ENCODE assay signal across 20 mouse cellular contexts in genomic region chr13:38545460-38545859, GRCm38 (mm10). TPM values are rescaled to one million over a fixed set of nuclear protein-coding genes. Genes with fewer than 3 reads are reported as not detected.
DNase-seq lines count a peak whose midpoint lies in the region; ATAC-seq and TF ChIP-seq lines count a peak whose summit lies in the region.
"Had no signal": no experiment of that assay in that cellular context is flagged by ENCODE, and none has a peak within 500 bp of the region (broad histone marks: within the 10 kb centered on the region; RNA-seq: fewer than 3 reads in every experiment).

No protein-coding gene starts in this region.

- no peak for ATAC-seq in liver, postnatal 0 days
- ATAC-seq in liver, embryonic 12.5 days: no peak
- ATAC-seq: hindbrain, postnatal 0 days had no signal

- H3K27ac ChIP-seq in liver, postnatal 0 days (ENCODE audit: low read depth): no peak overlapping the region
- H3K27ac ChIP-seq in liver, embryonic 12.5 days: no peak overlapping the region
- H3K27ac ChIP-seq: embryonic facial prominence, embryonic 15.5 days; forebrain, embryonic 10.5 days; hindbrain, postnatal 0 days; limb, embryonic 10.5 days; macrophage; neural tube, embryonic 12.5 days had no signal

- 70% methylated on average over 3 of the region's 3 CpGs for WGBS in liver, postnatal 0 days (ENCODE audit: insufficient replicate concordance)
- WGBS in liver, embryonic 12.5 days (ENCODE audit: insufficient replicate concordance): 62% methylated on average over 3 of the region's 3 CpGs

- H3K36me3 ChIP-seq in liver, postnatal 0 days (replicated peaks; ENCODE audit: insufficient read depth, low read length): no peaks in the 10 kb centered on the region
- H3K36me3 ChIP-seq in liver, embryonic 12.5 days: no peaks in the 10 kb centered on the region
- H3K36me3 ChIP-seq: embryonic facial prominence, embryonic 15.5 days; forebrain, embryonic 10.5 days; limb, embryonic 10.5 days; neural tube, embryonic 12.5 days had no signal

- no peak overlapping the region for H3K9ac ChIP-seq in liver, postnatal 0 days (replicated peaks)
- H3K9ac ChIP-seq in liver, embryonic 12.5 days: no peak overlapping the region
- H3K9ac ChIP-seq: embryonic facial prominence, embryonic 15.5 days; neural tube, embryonic 12.5 days had no signal

- H3K4me1 ChIP-seq in liver, postnatal 0 days (ENCODE audit: insufficient read depth): no peaks in the 10 kb centered on the region
- H3K4me1 ChIP-seq in liver, embryonic 12.5 days: no peaks in the 10 kb centered on the region
- H3K4me1 ChIP-seq: embryonic facial prominence, embryonic 15.5 days; forebrain, embryonic 10.5 days; limb, embryonic 10.5 days; neural tube, embryonic 12.5 days had no signal

- no peak for TF ChIP-seq EP300 in liver, postnatal 0 days (IDR thresholded peaks at IDR 0.05; ENCODE audit: low read depth)

- no peak overlapping the region for H3K4me3 ChIP-seq in liver, postnatal 0 days (ENCODE audit: low read depth, low read length)
- H3K4me3 ChIP-seq in liver, embryonic 12.5 days: no peak overlapping the region
- H3K4me3 ChIP-seq: embryonic facial prominence, embryonic 15.5 days; forebrain, embryonic 10.5 days; limb, embryonic 10.5 days; neural tube, embryonic 12.5 days had no signal

- H3K27me3 ChIP-seq in liver, postnatal 0 days (ENCODE audit: insufficient read depth, low read length): no peaks in the 10 kb centered on the region
- no peaks in the 10 kb centered on the region for H3K27me3 ChIP-seq in liver, embryonic 12.5 days (replicated peaks)
- H3K27me3 ChIP-seq: embryonic facial prominence, embryonic 15.5 days; neural tube, embryonic 12.5 days had no signal

- DNase-seq in adrenal gland, adult 2 months: peak; percentile 50
- DNase-seq in adrenal gland, adult 18-20 months (ENCODE audit: low spot score in 2 of 2): no peak
- DNase-seq in liver, postnatal 0 days: peak; percentile 4
- DNase-seq in adrenal gland, postnatal 14 days: peak; percentile 45
- peak; percentile 9 to 11 for DNase-seq in heart, postnatal 14 days
- no peak for DNase-seq in thymus, postnatal 36 days
- no peak for DNase-seq in urinary bladder, postnatal 25 days (ENCODE audit: low spot score)
- DNase-seq: cerebellum, postnatal 14 days; embryo, embryonic 11 days; kidney, adult 11 months; kidney, postnatal 10 days had no signal

- no peak for TF ChIP-seq CTCF in liver, postnatal 0 days (IDR thresholded peaks at IDR 0.05; ENCODE audit: low read depth)

- intact Hi-C loops in heart, postnatal 14 days (cut with DNase I): no loop called here

- no peak overlapping the region for H3K4me2 ChIP-seq in liver, postnatal 0 days (ENCODE audit: low read depth, low read length)
- H3K4me2 ChIP-seq in liver, embryonic 12.5 days: no peak overlapping the region
- H3K4me2 ChIP-seq: embryonic facial prominence, embryonic 15.5 days; liver, embryonic 11.5 days; midbrain, embryonic 11.5 days; neural tube, embryonic 12.5 days had no signal

- H3K9me3 ChIP-seq in liver, postnatal 0 days (ENCODE audit: low read length): no peaks in the 10 kb centered on the region
- H3K9me3 ChIP-seq in liver, embryonic 12.5 days (replicated peaks): no peaks in the 10 kb centered on the region
- H3K9me3 ChIP-seq: embryonic facial prominence, embryonic 15.5 days; forebrain, embryonic 10.5 days; limb, embryonic 10.5 days; neural tube, embryonic 12.5 days had no signal

RNA-seq across cellular contexts. Expression of gene Txndc5, which starts 16.8 kb away (rescaled TPM):
- 100 to 1,000 TPM; 150 to 169 TPM for total RNA-seq in adrenal gland, adult 2 months (2021)
- polyA plus RNA-seq in adrenal gland, adult 2 months (2012; rRNA removed): 299 and 338 TPM in 2 replicates
- total RNA-seq in adrenal gland, adult 18-20 months (2021): 100 to 1,000 TPM; 106 to 177 TPM
- polyA plus RNA-seq in liver, postnatal 0 days (2015; fragmentation: Nextera tagmentation; extraction: Ambion mirVana): 80.6 and 87.0 TPM in 2 replicates
- 102 and 104 TPM in 2 replicates for polyA plus RNA-seq in liver, embryonic 12.5 days (2016; fragmentation: Nextera tagmentation; extraction: Ambion mirVana)
- 124 and 125 TPM in 2 replicates for total RNA-seq in adrenal gland, postnatal 14 days (2021)
- total RNA-seq in heart, postnatal 14 days (2021): 10 to 100 TPM; 42.0 to 42.3 TPM

Comparison
In these comparisons a context has a peak if more than half of its experiments do, and no peak if none do; other contexts are left out.
1. DNase-seq: peak in adrenal gland, adult 2 months (single experiment), liver, postnatal 0 days (single experiment), adrenal gland, postnatal 14 days (single experiment) and heart, postnatal 14 days (2 of 2); none in adrenal gland, adult 18-20 months (0 of 2), thymus, postnatal 36 days (0 of 2) and urinary bladder, postnatal 25 days (single experiment).